Mouse (Mus musculus) CH12.LX (cell line): ENCODE measurements at regions not wholly inside any gene's neighbourhood (a gene's known extent, or its start where the extent isn't known, plus 50 kb on each side); places are given as distances from the start of the nearest gene placed in this dataset.

Experiments
- CTCF ChIP-seq, 2 experiments: IDR thresholded peaks in 1 of 2; conservative IDR thresholded peaks in 1 of 2; 2 replicates each; pipeline ENCODE4 v1.5.1; 2011 to 2012; ENCODE audit warnings: low read depth in 2 of 2, low read length in 2 of 2, improper control_type of control experiment in 1 of 2, inconsistent platforms in 1 of 2, mild to moderate bottlenecking in 1 of 2, moderate library complexity in 1 of 2
- EP300 ChIP-seq: IDR thresholded peaks from 2 replicates; pipeline ENCODE4 v1.6.1; 2011; ENCODE audit warnings: low read length, improper control_type of control experiment
- HCFC1 ChIP-seq: IDR thresholded peaks from 2 replicates; pipeline ENCODE4 v1.6.1; 2012; ENCODE audit warnings: low read depth, mild to moderate bottlenecking, inconsistent platforms, low read length, improper control_type of control experiment
- JUND ChIP-seq: conservative IDR thresholded peaks from 2 replicates; pipeline ENCODE4 v1.6.1; 2011; ENCODE audit warnings: low read depth, low read length, improper control_type of control experiment
- MAFK ChIP-seq: IDR thresholded peaks from 2 replicates; pipeline ENCODE4 v1.6.1; 2011; ENCODE audit warnings: low read length, improper control_type of control experiment; ENCODE audit not compliant: insufficient replicate concordance
- MAZ ChIP-seq: IDR thresholded peaks from 2 replicates; pipeline ENCODE4 v1.6.1; 2012; ENCODE audit warnings: low read depth, mild to moderate bottlenecking, inconsistent platforms, low read length, improper control_type of control experiment, moderate library complexity
- NRF1 ChIP-seq: IDR thresholded peaks from 2 replicates; pipeline ENCODE4 v1.6.1; 2014; ENCODE audit warnings: low read depth, mild to moderate bottlenecking, inconsistent platforms, low read length, improper control_type of control experiment, moderate library complexity
- POLR2A ChIP-seq: IDR thresholded peaks from 2 replicates; pipeline ENCODE4 v1.6.1; 2011; ENCODE audit warnings: low read depth, mild to moderate bottlenecking, improper control_type of control experiment, low read length
- RCOR1 ChIP-seq: conservative IDR thresholded peaks from 2 replicates; pipeline ENCODE4 v1.6.1; 2012; ENCODE audit warnings: low read depth, mild to moderate bottlenecking, inconsistent platforms, low read length, improper control_type of control experiment
- TBP ChIP-seq: conservative IDR thresholded peaks from 2 replicates; pipeline ENCODE4 v1.6.1; 2011; ENCODE audit warnings: low read depth, low read length, improper control_type of control experiment
- UBTF ChIP-seq: IDR thresholded peaks from 2 replicates; pipeline ENCODE4 v1.6.1; 2012; ENCODE audit warnings: low read depth, mild to moderate bottlenecking, inconsistent platforms, low read length, improper control_type of control experiment, moderate library complexity
- ZC3H11A ChIP-seq: IDR thresholded peaks from 2 replicates; pipeline ENCODE4 v1.6.1; 2012; ENCODE audit warnings: low read depth, mild to moderate bottlenecking, inconsistent platforms, low read length, improper control_type of control experiment
- ZMIZ1 ChIP-seq: IDR thresholded peaks from 2 replicates; pipeline ENCODE4 v1.6.1; 2012; ENCODE audit warnings: low read depth, mild to moderate bottlenecking, inconsistent platforms, low read length, improper control_type of control experiment
- ZNF384 ChIP-seq: IDR thresholded peaks from 2 replicates; pipeline ENCODE4 v1.6.1; 2012; ENCODE audit warnings: low read depth, low read length, improper control_type of control experiment, inconsistent platforms

DNA sequence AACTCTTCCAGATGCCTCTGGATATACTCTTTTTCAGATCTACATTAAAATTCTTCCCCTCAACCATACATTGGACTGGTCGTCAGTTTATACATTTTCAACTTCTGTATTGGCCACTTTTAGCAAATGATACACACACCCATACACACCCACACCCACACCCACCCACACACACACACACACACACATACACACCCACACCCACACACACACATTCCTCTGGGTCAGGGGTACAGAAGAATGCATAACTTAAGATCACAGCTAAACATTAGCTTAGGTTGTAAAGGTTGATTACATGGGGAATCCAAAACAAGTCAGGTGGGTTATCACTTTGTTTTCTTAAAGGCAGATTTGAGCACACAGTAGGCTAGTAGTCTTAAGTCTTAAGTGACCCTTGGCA lies 75.9 kb upstream of the Gm6657 start:
- no peak for TF ChIP-seq CTCF (conservative IDR thresholded peaks at IDR 0.05 in 1 of 2, IDR thresholded peaks at IDR 0.05 in 1 of 2; ENCODE audit: low read depth in 2 of 2, low read length in 2 of 2)
- TF ChIP-seq MAZ = no peak
- TF ChIP-seq MAFK = no peak
- no peak for TF ChIP-seq EP300
- no peak for TF ChIP-seq JUND
- no peak for TF ChIP-seq POLR2A
- no peak for TF ChIP-seq ZNF384
- no peak for TF ChIP-seq ZMIZ1
- TF ChIP-seq HCFC1 = no peak
- TF ChIP-seq UBTF = no peak
- TF ChIP-seq NRF1 = no peak
- no peak for TF ChIP-seq RCOR1
- TF ChIP-seq TBP = no peak
- TF ChIP-seq ZC3H11A = no peak
